Mouse (Mus musculus): ENCODE results near the gene Gm37240. TPM values are rescaled to one million over a fixed set of nuclear protein-coding genes. Genes with fewer than 3 reads are reported as not detected.

Gm37240 gene
- total RNA-seq, 2 experiments from 2014 or later, result 28.9 to 37.3 TPM

GRCm38 (mm10) chr3:85020137-85020536, 867.2 kb downstream of the Gm37240 start:
- DNase-seq, result no peak

GRCm38 (mm10) chr3:85015667-85016066, 871.7 kb downstream of the Gm37240 start:
- DNase-seq, result no peak

GRCm38 (mm10) chr3:85012889-85013288, 874.4 kb downstream of the Gm37240 start:
- no peak for DNase-seq

GRCm38 (mm10) chr3:85005257-85005656, 882.1 kb downstream of the Gm37240 start:
- no peak for DNase-seq

- no peak for DNase-seq
Observed at GRCm38 (mm10) chr3:84988880-84989279, 898.4 kb downstream of the Gm37240 start.

- no peak for DNase-seq
Observed at GRCm38 (mm10) chr3:84985121-84985625, 902.1 kb downstream of the Gm37240 start.

GRCm38 (mm10) chr3:84982688-84983087, 904.6 kb downstream of the Gm37240 start:
- no peak for DNase-seq

GRCm38 (mm10) chr3:84980158-84980557, 907.2 kb downstream of the Gm37240 start:
- no peak for DNase-seq

- no peak for DNase-seq
Observed at GRCm38 (mm10) chr3:84978676-84979075, 908.6 kb downstream of the Gm37240 start.

GRCm38 (mm10) chr3:84974193-84974592, 913.1 kb downstream of the Gm37240 start:
- no peak for DNase-seq

GRCm38 (mm10) chr3:84972881-84973280, 914.4 kb downstream of the Gm37240 start:
- no peak for DNase-seq

- no peak for DNase-seq
Observed at GRCm38 (mm10) chr3:84971561-84971960, 915.8 kb downstream of the Gm37240 start.

GRCm38 (mm10) chr3:84967364-84967763, 920.0 kb downstream of the Gm37240 start:
- DNase-seq, result no peak

GRCm38 (mm10) chr3:84965156-84965555, 922.2 kb downstream of the Gm37240 start:
- DNase-seq, result no peak

- DNase-seq, result no peak
Observed at GRCm38 (mm10) chr3:84955857-84956256, 931.5 kb downstream of the Gm37240 start.

- DNase-seq, result no peak
Observed at GRCm38 (mm10) chr3:84955011-84955775, 932.1 kb downstream of the Gm37240 start.

GRCm38 (mm10) chr3:84952585-84953187, 934.6 kb downstream of the Gm37240 start:
- no peak for DNase-seq

GRCm38 (mm10) chr3:84952135-84952534, 935.2 kb downstream of the Gm37240 start:
- no peak for DNase-seq

GRCm38 (mm10) chr3:84951698-84952097, 935.6 kb downstream of the Gm37240 start:
- DNase-seq, result no peak

- DNase-seq, result no peak
Observed at GRCm38 (mm10) chr3:84949387-84949786, 937.9 kb downstream of the Gm37240 start.

GRCm38 (mm10) chr3:84946381-84946780, 940.9 kb downstream of the Gm37240 start:
- DNase-seq, result no peak

GRCm38 (mm10) chr3:84944933-84945332, 942.4 kb downstream of the Gm37240 start:
- DNase-seq, result no peak

Data from gastrocnemius, postnatal 10 days (tissue).